Mouse (Mus musculus) spleen, adult 2 months (tissue): ENCODE data around the gene Ildr1. TPM values are rescaled to one million over a fixed set of nuclear protein-coding genes. Genes with fewer than 3 reads are reported as not detected.

Experiments
- DNase-seq, 2 experiments: peaks; one replicate each; pipeline versions ENCODE4 v3.0.0 to v3.0.0-alpha.2; 2012 to 2021; ENCODE audit warnings: low spot score in 2 of 2, low read depth in 1 of 2
- H3K27ac ChIP-seq: fragments of 200-500 bp; 2 replicates; pipeline ENCODE4 v1.5.1; 2012; ENCODE audit warnings: low read length, inconsistent platforms; ENCODE audit not compliant: insufficient read depth
- H3K27me3 ChIP-seq: fragments of 200-500 bp; 2 replicates; pipeline ENCODE4 v1.6.1; 2012; ENCODE audit warnings: mild to moderate bottlenecking, moderate library complexity, low read length, inconsistent platforms; ENCODE audit not compliant: control insufficient read depth, insufficient read depth
- H3K36me3 ChIP-seq: fragments of 200-500 bp; 2 replicates; pipeline ENCODE4 v1.6.1; 2012; ENCODE audit warnings: mild to moderate bottlenecking, low read length, inconsistent platforms; ENCODE audit not compliant: control insufficient read depth, insufficient read depth
- H3K4me1 ChIP-seq: fragments of 200-500 bp; 2 replicates; pipeline ENCODE4 v1.6.1; 2011; ENCODE audit warnings: inconsistent platforms; ENCODE audit not compliant: control insufficient read depth, insufficient read depth, insufficient read length
- H3K4me3 ChIP-seq: fragments of 200-500 bp; 2 replicates; pipeline ENCODE4 v1.5.1; 2011; ENCODE audit warnings: mild to moderate bottlenecking, inconsistent platforms; ENCODE audit not compliant: insufficient read depth, insufficient read length; ENCODE audit errors: extremely low read depth
- CTCF ChIP-seq: fragments of 200-500 bp; IDR thresholded peaks from 2 replicates; pipeline ENCODE4 v1.5.1; 2011; ENCODE audit warnings: mild to moderate bottlenecking, inconsistent platforms; ENCODE audit not compliant: insufficient read depth, insufficient read length, insufficient replicate concordance; ENCODE audit errors: extremely low read depth
- POLR2A ChIP-seq: fragments of 200-500 bp; IDR thresholded peaks from 2 replicates; pipeline ENCODE4 v1.6.1; 2011; ENCODE audit warnings: low read depth, low read length, inconsistent platforms
- WGBS: fragments of 180-500 bp; shearing (Covaris S2); methylation state at CpG from one replicate; pipeline ENCODE4 v1.1.7; 2018; 5-methylcytosine and 5-hydroxymethylcytosine counted together
- polyA plus RNA-seq: library from polyadenylated mRNA; depleted of rRNA; stranded (reverse); fragments of >200 nt; gene quantifications from 2 replicates; pipeline ENCODE4 v1.2.3, GENCODE M21; 2012

Ildr1 gene
- polyA plus RNA-seq, 1 experiment, result 2.0 TPM

- WGBS, result 90% methylated on average over 3 of the region's 3 CpGs
- Histone ChIP-seq H3K27ac (no peak overlapping the region), H3K4me1 (peaks cover 7% of the 10 kb centered on the region; the same call in 1 of the 2 replicates), H3K36me3 (no peaks in the 10 kb centered on the region), H3K27me3 (no peaks in the 10 kb centered on the region), H3K4me3 (no peak overlapping the region)
- no peak for TF ChIP-seq CTCF
- TF ChIP-seq POLR2A, result no peak
- no peak for DNase-seq
Measured at GRCm38 (mm10) chr16:36691484-36691883, 2.3 kb upstream of the Ildr1 start.

DNA sequence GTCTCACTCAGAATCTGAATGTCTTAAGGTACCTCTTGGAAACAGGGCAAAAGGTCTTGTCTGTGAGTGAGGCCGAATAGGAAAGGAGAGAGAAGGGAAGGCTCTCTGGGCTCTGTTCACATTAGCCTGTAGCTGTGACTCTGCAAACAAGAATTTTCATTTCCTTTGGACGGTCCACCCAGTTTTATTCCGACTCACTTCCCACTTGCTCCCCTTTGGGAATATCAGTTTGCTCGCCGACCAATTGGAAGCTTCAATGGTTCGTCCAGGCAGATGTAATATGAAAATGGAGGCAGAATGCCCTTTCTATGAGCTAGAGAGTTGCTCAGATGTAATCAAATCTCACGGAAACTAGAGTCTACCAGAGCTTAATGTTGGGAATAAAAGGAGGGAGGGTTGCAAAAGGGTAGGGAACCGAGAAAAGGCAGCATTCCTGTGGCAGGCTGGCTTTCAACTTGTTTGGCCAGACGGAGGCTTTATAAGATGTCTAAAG, 1.1 kb downstream of the Ildr1 start:
- Histone ChIP-seq H3K4me3 (no peak overlapping the region), H3K36me3 (no peaks in the 10 kb centered on the region), H3K27me3 (no peaks in the 10 kb centered on the region), H3K4me1 (peaks cover 7% of the 10 kb centered on the region; the same call in 1 of the 2 replicates), H3K27ac (no peak overlapping the region)
- DNase-seq, result no peak
- no peak for TF ChIP-seq CTCF
- TF ChIP-seq POLR2A, result no peak
- 91% methylated on average over 9 of the region's 9 CpGs for WGBS

- Histone ChIP-seq H3K36me3 (no peaks in the 10 kb centered on the region), H3K4me1 (peaks cover 7% of the 10 kb centered on the region; the same call in 1 of the 2 replicates), H3K4me3 (no peak overlapping the region), H3K27ac (no peak overlapping the region), H3K27me3 (no peaks in the 10 kb centered on the region)
- 48% methylated on average over 8 of the region's 8 CpGs for WGBS
- no peak for DNase-seq
- no peak for TF ChIP-seq CTCF
- no peak for TF ChIP-seq POLR2A
Measured at GRCm38 (mm10) chr16:36697331-36697730, 3.6 kb downstream of the Ildr1 start.

DNA sequence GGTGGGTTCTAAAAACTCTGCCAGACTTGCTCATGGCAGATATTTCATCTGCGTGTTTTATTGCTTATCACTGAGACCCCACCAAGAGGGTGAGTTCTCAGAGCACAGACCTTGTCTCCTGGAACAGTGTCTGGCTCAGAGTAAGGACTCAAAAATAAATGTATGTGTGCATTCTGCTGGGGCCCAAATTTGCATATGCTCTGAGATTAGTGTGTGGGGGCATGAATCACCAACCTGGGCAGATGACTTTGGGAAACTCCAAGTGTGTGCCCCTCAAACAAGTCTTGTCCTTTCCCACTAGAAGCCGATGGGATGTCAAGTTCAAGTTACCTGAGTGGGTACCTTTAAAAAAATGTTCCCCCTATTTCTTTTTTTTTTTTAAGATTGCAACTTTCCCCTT, 6.7 kb downstream of the Ildr1 start:
- WGBS, result 81% methylated on average over 2 of the region's 2 CpGs
- no peak for DNase-seq
- no peaks in the 10 kb centered on the region for H3K27me3 ChIP-seq
- no peaks in the 10 kb centered on the region; the same call in 1 of the 2 replicates for H3K4me1 ChIP-seq
- no peak overlapping the region for H3K4me3 ChIP-seq
- no peak for TF ChIP-seq POLR2A
- no peak for TF ChIP-seq CTCF
- no peaks in the 10 kb centered on the region for H3K36me3 ChIP-seq
- no peak overlapping the region for H3K27ac ChIP-seq

- no peak for DNase-seq
- H3K27ac ChIP-seq, result peak overlapping the region; percentile 48; the same call in 1 of the 2 replicates
- no peaks in the 10 kb centered on the region for H3K27me3 ChIP-seq
- TF ChIP-seq CTCF (no peak), POLR2A (no peak)
- 78% methylated on average over 6 of the region's 6 CpGs for WGBS
- H3K4me1 ChIP-seq, result peaks cover 19% of the 10 kb centered on the region
- no peak overlapping the region for H3K4me3 ChIP-seq
- H3K36me3 ChIP-seq, result no peaks in the 10 kb centered on the region
Measured at GRCm38 (mm10) chr16:36707702-36708423, 14.1 kb downstream of the Ildr1 start.

DNA sequence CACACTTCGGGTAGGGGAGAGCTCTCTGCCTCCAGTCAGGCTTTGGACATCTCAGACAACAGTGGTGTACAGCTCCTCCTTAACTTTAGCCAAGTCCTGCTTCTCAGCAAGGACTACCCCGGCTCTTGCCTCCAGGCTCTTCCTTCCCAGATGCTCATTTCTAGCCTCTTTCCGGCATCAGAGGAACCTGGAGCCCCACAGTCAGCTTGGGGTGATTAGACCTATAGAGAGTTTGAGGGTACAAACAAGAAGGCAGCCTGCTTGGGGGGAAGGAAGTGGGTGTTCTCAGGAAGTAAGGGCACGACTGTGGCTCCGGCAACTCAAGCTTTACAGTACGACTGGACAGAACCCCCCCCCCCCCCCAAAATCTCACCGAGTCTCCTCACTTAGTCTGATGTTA, 15.0 kb downstream of the Ildr1 start:
- no peaks in the 10 kb centered on the region for H3K36me3 ChIP-seq
- no peaks in the 10 kb centered on the region for H3K27me3 ChIP-seq
- 15% methylated on average over 7 of the region's 7 CpGs for WGBS
- H3K4me3 ChIP-seq, result no peak overlapping the region
- peak in 1 of 2 experiments; percentile 51 for DNase-seq
- peaks cover 19% of the 10 kb centered on the region for H3K4me1 ChIP-seq
- peak overlapping the region; percentile 50 for H3K27ac ChIP-seq
- TF ChIP-seq CTCF (no peak), POLR2A (no peak)

DNA sequence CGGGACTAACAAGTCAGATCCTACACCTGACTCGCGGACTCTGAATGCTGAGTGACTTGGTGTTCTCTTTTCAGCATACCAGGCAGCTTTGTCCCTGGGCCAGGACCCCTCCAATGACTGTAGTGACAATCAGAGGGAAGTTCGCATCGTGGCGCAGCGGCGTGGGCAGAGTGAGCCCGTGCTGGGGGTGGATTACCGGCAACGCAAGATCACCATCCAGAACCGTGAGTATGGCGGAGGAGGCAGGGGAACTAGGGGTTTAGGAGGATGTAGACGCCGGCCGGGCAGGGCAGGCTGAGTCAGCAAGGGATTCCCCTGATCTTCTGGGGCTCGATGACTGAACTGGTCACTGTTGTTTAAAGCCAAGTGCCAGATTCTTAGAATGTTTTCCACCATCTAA, 15.6 kb downstream of the Ildr1 start:
- Histone ChIP-seq H3K27me3 (no peaks in the 10 kb centered on the region), H3K27ac (peak overlapping the region; percentile 50), H3K4me3 (peak overlapping the region; percentile 11; the same call in 1 of the 2 replicates), H3K36me3 (no peaks in the 10 kb centered on the region), H3K4me1 (peaks cover 19% of the 10 kb centered on the region)
- WGBS, result 27% methylated on average over 17 of the region's 17 CpGs
- DNase-seq, result peak; percentile 63 to 72
- TF ChIP-seq CTCF, result no peak
- TF ChIP-seq POLR2A, result no peak
